Mouse (Mus musculus) ES-E14 (cell line): ENCODE results near the gene Htra2.

Experiments used
- MAFK ChIP-seq: IDR thresholded peaks from 2 replicates; pipeline ENCODE4 v1.6.1; 2014; ENCODE audit warnings: mild to moderate bottlenecking, low read depth, low read length, inconsistent platforms; ENCODE audit not compliant: insufficient read depth
- ZC3H11A ChIP-seq: IDR thresholded peaks from 2 replicates; pipeline ENCODE4 v1.6.1; 2012; ENCODE audit warnings: low read depth, mild to moderate bottlenecking, inconsistent platforms, low read length, borderline replicate concordance

DNA sequence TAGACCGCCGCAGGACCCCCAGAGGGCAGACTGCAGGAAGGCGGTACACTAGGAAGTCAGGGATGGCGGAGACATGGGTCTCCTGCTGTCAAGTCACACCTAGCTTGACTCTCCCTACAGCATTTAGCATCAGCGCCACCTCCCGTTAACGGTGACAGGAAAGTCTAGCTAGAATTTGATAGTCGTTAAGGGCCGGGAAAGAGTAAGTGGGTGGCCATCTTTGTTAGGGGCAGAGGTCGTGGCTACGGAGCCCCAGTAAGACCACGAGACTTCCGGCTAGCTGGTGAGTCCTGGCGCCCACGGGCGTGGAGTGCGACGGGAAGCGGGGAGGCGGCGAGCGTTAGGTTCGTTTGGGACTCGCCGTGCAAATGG, 46.2 kb upstream of the Htra2 start, which contains the start of the genes Ccdc142 and Gm42688:
- TF ChIP-seq MAFK (no peak), ZC3H11A (no peak)
